Mouse (Mus musculus): ENCODE data around the gene Caps2. TPM values are rescaled to one million over a fixed set of nuclear protein-coding genes. Genes with fewer than 3 reads are reported as not detected.

Gene Caps2
- total RNA-seq, 2 experiments from 2014 or later: 0.23 to 0.32 TPM

Other genes with a start within 250 kb of the Caps2 start
- gene Krr1, start 191.0 kb upstream of the Caps2 start, total RNA-seq (2021): 10 to 100 TPM; 35.0 to 35.6 TPM
- 1 to 10 TPM in 1 of 2 experiments, under 1 TPM in 1; 0.81 to 1.8 TPM for gene Glipr1, start 161.0 kb upstream of the Caps2 start, total RNA-seq (2021)
- gene Glipr1l1, start 103.4 kb upstream of the Caps2 start, total RNA-seq (2021): not detected
- not detected for gene Glipr1l2, start 80.3 kb upstream of the Caps2 start, total RNA-seq (2021)
- not detected for gene Glipr1l3, start 3.3 kb upstream of the Caps2 start, total RNA-seq (2021)
- gene Kcnc2, start 107.5 kb downstream of the Caps2 start, total RNA-seq (2021): 10 to 100 TPM; 79.8 to 84.2 TPM